Mouse (Mus musculus) neural tube, embryonic 14.5 days (tissue): Measurements from ENCODE around the gene Morn3. TPM values are rescaled to one million over a fixed set of nuclear protein-coding genes. Genes with fewer than 3 reads are reported as not detected.

Experiments used
- ATAC-seq: fragments of 200-750 bp; cut with Nextera tagmentation; 2 replicates; pipeline ENCODE4 v1.8.0; 2017; ENCODE audit warnings: low read depth, mild to moderate bottlenecking, moderate TSS enrichment, moderate library complexity
- H3K27ac ChIP-seq: fragments of 300-500 bp; sonication (generic); 2 replicates; pipeline ENCODE4 v1.5.1; 2014; ENCODE audit warnings: low read depth, mild to moderate bottlenecking, control low read depth, low read length, moderate library complexity, mixed read lengths
- H3K27me3 ChIP-seq: fragments of 300-500 bp; sonication (generic); 2 replicates; pipeline ENCODE4 v1.6.1; 2014; ENCODE audit warnings: low read length; ENCODE audit not compliant: control insufficient read depth, insufficient read depth
- H3K36me3 ChIP-seq: fragments of 300-500 bp; sonication (generic); 2 replicates; pipeline ENCODE4 v1.6.1; 2014; ENCODE audit warnings: low read length, mixed read lengths; ENCODE audit not compliant: control insufficient read depth, insufficient read depth
- H3K4me1 ChIP-seq: fragments of 300-500 bp; sonication (generic); 2 replicates; pipeline ENCODE4 v1.6.1; 2014; ENCODE audit warnings: low read length; ENCODE audit not compliant: control insufficient read depth, insufficient read depth
- H3K4me2 ChIP-seq: fragments of 300-500 bp; sonication (generic); 2 replicates; pipeline ENCODE4 v1.6.1; 2014; ENCODE audit warnings: mild to moderate bottlenecking, low read depth, low read length, control low read depth
- H3K4me3 ChIP-seq: fragments of 300-500 bp; sonication (generic); 2 replicates; pipeline ENCODE4 v1.5.1; 2014; ENCODE audit warnings: low read depth, low read length, control low read depth, mixed read lengths
- H3K9ac ChIP-seq: fragments of 300-500 bp; sonication (generic); replicated peaks from 2 replicates; pipeline ENCODE4 v1.6.1; 2014; ENCODE audit warnings: low read depth, mild to moderate bottlenecking, control low read depth, low read length, mixed read lengths
- H3K9me3 ChIP-seq: fragments of 300-500 bp; sonication (generic); 2 replicates; pipeline ENCODE4 v1.6.1; 2016; ENCODE audit warnings: low read length; ENCODE audit not compliant: control insufficient read depth
- WGBS: fragments of 180-500 bp; shearing (Covaris S2); extraction: QIAGEN DNeasy Blood & Tissue Kit; methylation state at CpG from one replicate; pipeline ENCODE4 v1.1.7; 2014; 5-methylcytosine and 5-hydroxymethylcytosine counted together
- polyA plus RNA-seq: library from polyadenylated mRNA; unstranded; fragments of >200 nt; fragmentation: Nextera tagmentation; extraction: Ambion mirVana; gene quantifications from 2 replicates; pipeline ENCODE4 v1.2.1, GENCODE M21; 2014

Morn3 gene
- polyA plus RNA-seq, 1 experiment from 2014 or later, result 0.37 TPM

GRCm38 (mm10) chr5:123033646-123034160, 13.1 kb downstream of the Morn3 start:
- no peak for ATAC-seq
- Histone ChIP-seq H3K4me3 (no peak overlapping the region), H3K9me3 (no peaks in the 10 kb centered on the region), H3K4me2 (no peak overlapping the region), H3K27me3 (no peaks in the 10 kb centered on the region), H3K27ac (no peak overlapping the region), H3K4me1 (no peaks in the 10 kb centered on the region), H3K36me3 (peaks cover 5% of the 10 kb centered on the region), H3K9ac (no peak overlapping the region)
- 84% methylated on average over 7 of the region's 7 CpGs for WGBS

GRCm38 (mm10) chr5:123031312-123031711, 15.5 kb downstream of the Morn3 start:
- Histone ChIP-seq H3K4me1 (no peaks in the 10 kb centered on the region), H3K4me2 (no peak overlapping the region), H3K27me3 (no peaks in the 10 kb centered on the region), H3K9me3 (no peaks in the 10 kb centered on the region), H3K36me3 (peaks cover 5% of the 10 kb centered on the region), H3K9ac (no peak overlapping the region), H3K27ac (no peak overlapping the region), H3K4me3 (no peak overlapping the region)
- ATAC-seq, result no peak
- WGBS, result 90% methylated on average over 3 of the region's 3 CpGs

GRCm38 (mm10) chr5:123029729-123030128, 17.1 kb downstream of the Morn3 start:
- WGBS, result 89% methylated on average over 7 of the region's 7 CpGs
- ATAC-seq, result no peak
- Histone ChIP-seq H3K4me3 (no peak overlapping the region), H3K4me1 (no peaks in the 10 kb centered on the region), H3K9ac (no peak overlapping the region), H3K36me3 (peaks cover 5% of the 10 kb centered on the region), H3K27ac (no peak overlapping the region), H3K27me3 (no peaks in the 10 kb centered on the region), H3K9me3 (no peaks in the 10 kb centered on the region), H3K4me2 (no peak overlapping the region)

GRCm38 (mm10) chr5:123027436-123027835, 19.4 kb downstream of the Morn3 start:
- H3K4me3 ChIP-seq, result no peak overlapping the region
- no peak overlapping the region for H3K27ac ChIP-seq
- 72% methylated on average over 6 of the region's 6 CpGs for WGBS
- H3K9ac ChIP-seq, result no peak overlapping the region
- no peaks in the 10 kb centered on the region for H3K27me3 ChIP-seq
- no peak for ATAC-seq
- H3K4me1 ChIP-seq, result no peaks in the 10 kb centered on the region
- no peaks in the 10 kb centered on the region for H3K9me3 ChIP-seq
- peaks cover 5% of the 10 kb centered on the region for H3K36me3 ChIP-seq
- H3K4me2 ChIP-seq, result no peak overlapping the region

GRCm38 (mm10) chr5:123026414-123026813, 20.4 kb downstream of the Morn3 start:
- no peak overlapping the region for H3K4me3 ChIP-seq
- peaks cover 5% of the 10 kb centered on the region for H3K36me3 ChIP-seq
- no peaks in the 10 kb centered on the region for H3K27me3 ChIP-seq
- no peak overlapping the region for H3K27ac ChIP-seq
- no peaks in the 10 kb centered on the region for H3K4me1 ChIP-seq
- no peaks in the 10 kb centered on the region for H3K9me3 ChIP-seq
- H3K4me2 ChIP-seq, result no peak overlapping the region
- H3K9ac ChIP-seq, result no peak overlapping the region
- ATAC-seq, result no peak
- 77% methylated on average over 6 of the region's 6 CpGs for WGBS

GRCm38 (mm10) chr5:123024965-123025573, 21.7 kb downstream of the Morn3 start:
- ATAC-seq, result no peak
- no peak overlapping the region for H3K27ac ChIP-seq
- H3K4me2 ChIP-seq, result no peak overlapping the region
- H3K4me1 ChIP-seq, result no peaks in the 10 kb centered on the region
- peaks cover 5% of the 10 kb centered on the region for H3K36me3 ChIP-seq
- H3K4me3 ChIP-seq, result no peak overlapping the region
- H3K9ac ChIP-seq, result no peak overlapping the region; the same call in 1 of the 2 replicates
- no peaks in the 10 kb centered on the region for H3K27me3 ChIP-seq
- H3K9me3 ChIP-seq, result no peaks in the 10 kb centered on the region
- 67% methylated on average over 9 of the region's 9 CpGs for WGBS

GRCm38 (mm10) chr5:123024312-123024711, 22.5 kb downstream of the Morn3 start:
- H3K36me3 ChIP-seq, result peaks cover under 1% of the 10 kb centered on the region; the same call in 1 of the 2 replicates
- 88% methylated on average over 6 of the region's 6 CpGs for WGBS
- H3K4me3 ChIP-seq, result no peak overlapping the region
- no peaks in the 10 kb centered on the region for H3K27me3 ChIP-seq
- no peak overlapping the region for H3K4me2 ChIP-seq
- no peak overlapping the region for H3K27ac ChIP-seq
- peaks cover under 1% of the 10 kb centered on the region; the same call in 1 of the 2 replicates for H3K4me1 ChIP-seq
- ATAC-seq, result no peak
- H3K9me3 ChIP-seq, result no peaks in the 10 kb centered on the region
- H3K9ac ChIP-seq, result no peak overlapping the region

- Histone ChIP-seq H3K27ac (no peak overlapping the region), H3K9ac (no peak overlapping the region), H3K27me3 (no peaks in the 10 kb centered on the region), H3K4me3 (no peak overlapping the region), H3K9me3 (no peaks in the 10 kb centered on the region), H3K36me3 (no peaks in the 10 kb centered on the region), H3K4me2 (no peak overlapping the region), H3K4me1 (peaks cover 7% of the 10 kb centered on the region; the same call in 1 of the 2 replicates)
- 87% methylated on average over 6 of the region's 6 CpGs for whole genome bisulfite sequencing
- ATAC-seq, result no peak
Measured at GRCm38 (mm10) chr5:123023049-123023448, 23.8 kb downstream of the Morn3 start.

- H3K9me3 ChIP-seq, result no peaks in the 10 kb centered on the region
- peaks cover 10% of the 10 kb centered on the region; the same call in 1 of the 2 replicates for H3K4me1 ChIP-seq
- no peak overlapping the region for H3K27ac ChIP-seq
- H3K4me2 ChIP-seq, result no peak overlapping the region
- ATAC-seq, result no peak
- no peak overlapping the region for H3K9ac ChIP-seq
- no peaks in the 10 kb centered on the region for H3K36me3 ChIP-seq
- 89% methylated on average over 7 of the region's 7 CpGs for WGBS
- H3K4me3 ChIP-seq, result no peak overlapping the region
- no peaks in the 10 kb centered on the region for H3K27me3 ChIP-seq
Measured at GRCm38 (mm10) chr5:123021438-123021837, 25.4 kb downstream of the Morn3 start.
